Mouse (Mus musculus) MEL (cell line): ENCODE measurements around the gene Plekha7. TPM values are rescaled to one million over a fixed set of nuclear protein-coding genes. Genes with fewer than 3 reads are reported as not detected.

ENCODE experiments used
- DNase-seq: peaks from one replicate; pipeline ENCODE4 v3.0.0; 2011; ENCODE audit warnings: low read depth, low spot score
- H3K27ac ChIP-seq: 2 replicates; pipeline ENCODE4 v1.5.1; 2012; ENCODE audit warnings: low read depth, mild to moderate bottlenecking, control low read depth, low read length, moderate library complexity; ENCODE audit not compliant: control insufficient read depth
- H3K27me3 ChIP-seq, 2 experiments: fragments of 150-350 bp in 1 of 2; sonication (generic) in 1 of 2; 2 replicates each; pipeline ENCODE4 v1.6.1; 2012; ENCODE audit warnings: low read length in 2 of 2, mild to moderate bottlenecking in 2 of 2, improper control_type of control experiment in 1 of 2, moderate library complexity in 1 of 2; ENCODE audit not compliant: insufficient read depth in 2 of 2, control insufficient read depth in 1 of 2
- H3K36me3 ChIP-seq, 2 experiments: 2 replicates each; pipeline ENCODE4 v1.6.1; 2012 to 2014; ENCODE audit warnings: low read length in 2 of 2, improper control_type of control experiment in 1 of 2, inconsistent platforms in 1 of 2, mild to moderate bottlenecking in 1 of 2; ENCODE audit not compliant: insufficient read depth in 2 of 2, control insufficient read depth in 1 of 2
- H3K4me1 ChIP-seq, 2 experiments: fragments of 150-350 bp in 1 of 2; sonication (generic) in 1 of 2; 2 replicates each; pipeline ENCODE4 v1.6.1; 2012; ENCODE audit warnings: low read length in 2 of 2, improper control_type of control experiment in 1 of 2, mild to moderate bottlenecking in 1 of 2; ENCODE audit not compliant: insufficient read depth in 2 of 2, control insufficient read depth in 1 of 2
- H3K4me3 ChIP-seq, 2 experiments: fragments of 150-350 bp in 1 of 2; sonication (generic) in 1 of 2; 2 replicates each; pipeline ENCODE4 v1.5.1; 2012; ENCODE audit warnings: low read depth in 2 of 2, low read length in 2 of 2, mild to moderate bottlenecking in 2 of 2, moderate library complexity in 2 of 2, control low read depth in 1 of 2, improper control_type of control experiment in 1 of 2; ENCODE audit not compliant: control insufficient read depth in 1 of 2, insufficient read depth in 1 of 2
- H3K79me2 ChIP-seq: 2 replicates; pipeline ENCODE4 v1.6.1; 2012; ENCODE audit warnings: mild to moderate bottlenecking, low read length, moderate library complexity; ENCODE audit not compliant: control insufficient read depth, poor library complexity, insufficient read depth
- H3K9ac ChIP-seq: 2 replicates; pipeline ENCODE4 v1.6.1; 2012; ENCODE audit warnings: low read depth, mild to moderate bottlenecking, control low read depth, low read length, moderate library complexity; ENCODE audit not compliant: control insufficient read depth, poor library complexity, severe bottlenecking
- H3K9me3 ChIP-seq: fragments of 150-350 bp; sonication (generic); replicated peaks from 2 replicates; pipeline ENCODE4 v1.6.1; 2012; ENCODE audit warnings: mild to moderate bottlenecking, low read length, improper control_type of control experiment, moderate library complexity; ENCODE audit not compliant: insufficient read depth
- CHD1 ChIP-seq: IDR thresholded peaks from 2 replicates; pipeline ENCODE4 v1.6.1; 2012; ENCODE audit warnings: low read depth, mild to moderate bottlenecking, inconsistent platforms, low read length, improper control_type of control experiment
- CHD2 ChIP-seq: IDR thresholded peaks from 2 replicates; pipeline ENCODE4 v1.6.1; 2011; ENCODE audit warnings: low read length, improper control_type of control experiment
- ETS1 ChIP-seq: IDR thresholded peaks from 2 replicates; pipeline ENCODE4 v1.6.1; 2012; ENCODE audit warnings: low read depth, mild to moderate bottlenecking, inconsistent platforms, low read length, improper control_type of control experiment, moderate library complexity
- HCFC1 ChIP-seq: IDR thresholded peaks from 2 replicates; pipeline ENCODE4 v1.6.1; 2012; ENCODE audit warnings: low read depth, mild to moderate bottlenecking, inconsistent platforms, low read length, improper control_type of control experiment, moderate library complexity
- MXI1 ChIP-seq: IDR thresholded peaks from 2 replicates; pipeline ENCODE4 v1.6.1; 2011; ENCODE audit warnings: mild to moderate bottlenecking, low read depth, low read length, improper control_type of control experiment
- MYB ChIP-seq: IDR thresholded peaks from 2 replicates; pipeline ENCODE4 v1.6.1; 2011; ENCODE audit warnings: mild to moderate bottlenecking, low read depth, low read length, improper control_type of control experiment
- MYC ChIP-seq: IDR thresholded peaks from 2 replicates; pipeline ENCODE4 v1.6.1; 2011; ENCODE audit warnings: low read depth, mild to moderate bottlenecking, low read length, improper control_type of control experiment, moderate library complexity
- NRF1 ChIP-seq: IDR thresholded peaks from 2 replicates; pipeline ENCODE4 v1.6.1; 2014; ENCODE audit warnings: low read depth, mild to moderate bottlenecking, inconsistent platforms, low read length, improper control_type of control experiment, moderate library complexity; ENCODE audit not compliant: poor library complexity, insufficient read depth, severe bottlenecking
- POLR2A ChIP-seq, 2 experiments: IDR thresholded peaks; 2 replicates each; pipeline ENCODE4 v1.6.1; 2011 to 2012; ENCODE audit warnings: low read length in 2 of 2, mild to moderate bottlenecking in 2 of 2, control low read depth in 1 of 2, improper control_type of control experiment in 1 of 2, low read depth in 1 of 2, moderate library complexity in 1 of 2; ENCODE audit not compliant: control insufficient read depth in 1 of 2, insufficient read depth in 1 of 2, poor library complexity in 1 of 2
- POLR2AphosphoS2 ChIP-seq: IDR thresholded peaks from 2 replicates; pipeline ENCODE4 v1.6.1; 2011; ENCODE audit warnings: low read length, improper control_type of control experiment
- RAD21 ChIP-seq: IDR thresholded peaks from 2 replicates; pipeline ENCODE4 v1.6.1; 2011; ENCODE audit warnings: mild to moderate bottlenecking, low read depth, low read length, improper control_type of control experiment
- SIN3A ChIP-seq: IDR thresholded peaks from 2 replicates; pipeline ENCODE4 v1.6.1; 2012; ENCODE audit warnings: low read length, improper control_type of control experiment, inconsistent platforms
- SMC3 ChIP-seq: IDR thresholded peaks from 2 replicates; pipeline ENCODE4 v1.6.1; 2011; ENCODE audit warnings: low read depth, low read length, improper control_type of control experiment
- TBP ChIP-seq: IDR thresholded peaks from 2 replicates; pipeline ENCODE4 v1.8.0; 2011; ENCODE audit warnings: low read depth, low read length, improper control_type of control experiment
- UBTF ChIP-seq: IDR thresholded peaks from 2 replicates; pipeline ENCODE4 v1.6.1; 2012; ENCODE audit warnings: low read depth, mild to moderate bottlenecking, inconsistent platforms, low read length, improper control_type of control experiment, moderate library complexity, borderline replicate concordance; ENCODE audit not compliant: insufficient read depth
- ZNF384 ChIP-seq: IDR thresholded peaks from 2 replicates; pipeline ENCODE4 v1.6.1; 2012; ENCODE audit warnings: low read depth, mild to moderate bottlenecking, inconsistent platforms, low read length, improper control_type of control experiment
- polyA plus RNA-seq, 2 experiments: library from polyadenylated mRNA; stranded (reverse) in 1 of 2; unstranded in 1 of 2; fragments of >175 nt in 1 of 2; fragments of >200 nt in 1 of 2; gene quantifications; 2 replicates each; pipeline versions ENCODE4 v1.2.1 to v1.2.4; 2012; ENCODE audit warnings: low replicate concordance in 2 of 2, low read depth in 1 of 2; ENCODE audit not compliant: insufficient read length in 2 of 2, insufficient read depth in 1 of 2, missing spikeins in 1 of 2
- total RNA-seq: library from RNA; depleted of rRNA; stranded (reverse); fragments of 300-350 nt; gene quantifications from 2 replicates; pipeline ENCODE4 v1.2.3, GENCODE M21; 2012

Plekha7 gene
- total and polyA plus RNA-seq, 3 experiments = 4.4 to 14.5 TPM; not detected in 1

GRCm38 (mm10) chr7:116237157-116237981, 70.8 kb downstream of the Plekha7 start:
- no peak overlapping the region for H3K27ac ChIP-seq
- no peak overlapping the region for H3K4me3 ChIP-seq
- no peak overlapping the region for H3K9ac ChIP-seq
- no peak for DNase-seq
- H3K36me3 ChIP-seq = no peaks in the 10 kb centered on the region
- H3K79me2 ChIP-seq = no peaks in the 10 kb centered on the region
- no peaks in the 10 kb centered on the region for H3K9me3 ChIP-seq
- TF ChIP-seq MYC (no peak), ETS1 (no peak), SMC3 (no peak)
- TF ChIP-seq, all 39 proteins: peak for 0
- H3K4me1 ChIP-seq = no peaks in the 10 kb centered on the region
- no peaks in the 10 kb centered on the region for H3K27me3 ChIP-seq

- no peaks in the 10 kb centered on the region for H3K9me3 ChIP-seq
- no peak overlapping the region for H3K27ac ChIP-seq
- TF ChIP-seq SIN3A (no peak), TBP (no peak), POLR2A (IDR thresholded peaks at IDR 0.05; ENCODE audit: control insufficient read depth in 1 of 2, insufficient read depth in 1 of 2, low read depth in 1 of 2, low read length in 2 of 2, poor library complexity in 1 of 2) (no peak), MYB (no peak), UBTF (no peak), CHD2 (no peak)
- TF ChIP-seq, all 39 proteins: peak for 0
- Histone ChIP-seq H3K79me2 (no peaks in the 10 kb centered on the region), H3K4me3 (no peak overlapping the region), H3K27me3 (no peaks in the 10 kb centered on the region), H3K4me1 (0 out of 4 replicates have a peak, but pooled peaks cover 0 to 3% of the 10 kb centered on the region in 2 experiments), H3K9ac (no peak overlapping the region), H3K36me3 (no peaks in the 10 kb centered on the region)
- DNase-seq = no peak
These were observed 71.6 kb downstream of the Plekha7 start for GRCm38 (mm10) chr7:116236608-116237007.

- DNase-seq = no peak
- Histone ChIP-seq H3K27ac (no peak overlapping the region), H3K9me3 (no peaks in the 10 kb centered on the region), H3K9ac (no peak overlapping the region), H3K79me2 (no peaks in the 10 kb centered on the region), H3K36me3 (no peaks in the 10 kb centered on the region), H3K4me3 (no peak overlapping the region), H3K4me1 (peaks cover 0 to 12% of the 10 kb centered on the region in 2 experiments; a peak in 1 of 4 replicates), H3K27me3 (no peaks in the 10 kb centered on the region)
- TF ChIP-seq UBTF = no peak
- TF ChIP-seq TBP = no peak
- no peak for TF ChIP-seq HCFC1
- no peak for TF ChIP-seq POLR2A (IDR thresholded peaks at IDR 0.05; ENCODE audit: control insufficient read depth in 1 of 2, insufficient read depth in 1 of 2, low read depth in 1 of 2, low read length in 2 of 2, poor library complexity in 1 of 2)
- TF ChIP-seq MXI1 = no peak
- TF ChIP-seq CHD1 = no peak
- TF ChIP-seq ZNF384 = no peak
- no peak for TF ChIP-seq RAD21
- TF ChIP-seq NRF1 = no peak
- no peak for TF ChIP-seq POLR2AphosphoS2
These were observed 73.8 kb downstream of the Plekha7 start for GRCm38 (mm10) chr7:116234287-116234806.
